Mouse (Mus musculus) myocyte (in vitro differentiated cells): ENCODE results near the gene Snca. TPM values are rescaled to one million over a fixed set of nuclear protein-coding genes. Genes with fewer than 3 reads are reported as not detected.
"Not testable (repeated sequence)": the region's sequence is repeated elsewhere in the genome, so short reads cannot be mapped to it uniquely, and the experiment has no call there.

Experiments
- H3K27me3 ChIP-seq: one replicate; pipeline ENCODE4 v1.6.1; 2011; ENCODE audit not compliant: control insufficient read depth, insufficient read depth, insufficient read length
- H3K36me3 ChIP-seq: one replicate; pipeline ENCODE4 v1.6.1; 2011; ENCODE audit not compliant: control insufficient read depth, insufficient read depth
- H3K4me2 ChIP-seq: one replicate; pipeline ENCODE4 v1.6.1; 2011; ENCODE audit warnings: low read depth, control low read depth
- H3K4me3 ChIP-seq: one replicate; pipeline ENCODE4 v1.5.1; 2011; ENCODE audit warnings: mild to moderate bottlenecking, control low read depth, moderate library complexity
- H3K79me2 ChIP-seq: one replicate; pipeline ENCODE4 v1.6.1; 2011; ENCODE audit not compliant: control insufficient read depth, insufficient read depth
- H3ac ChIP-seq: one replicate; pipeline ENCODE4 v1.6.1; 2011; ENCODE audit not compliant: control insufficient read depth, insufficient read length
- CEBPB ChIP-seq: IDR thresholded peaks from 2 replicates; pipeline ENCODE4 v1.6.1; 2011; ENCODE audit warnings: mild to moderate bottlenecking, moderate library complexity; ENCODE audit not compliant: poor library complexity, insufficient read depth, severe bottlenecking
- E2F4 ChIP-seq: IDR thresholded peaks from one replicate; pipeline ENCODE4 v1.6.1; 2011; ENCODE audit warnings: mild to moderate bottlenecking, control low read depth, moderate library complexity; ENCODE audit not compliant: insufficient read depth
- MAX ChIP-seq: IDR thresholded peaks from one replicate; pipeline ENCODE4 v1.6.1; 2011; ENCODE audit warnings: low read depth, mild to moderate bottlenecking, control low read depth
- MYOD1 ChIP-seq, 3 experiments: IDR thresholded peaks; one replicate each; pipeline ENCODE4 v1.6.1; 2011; ENCODE audit warnings: control low read depth in 2 of 3, low read depth in 2 of 3, mild to moderate bottlenecking in 2 of 3, moderate library complexity in 1 of 3; ENCODE audit not compliant: insufficient read length in 2 of 3, control insufficient read depth in 1 of 3
- MYOG ChIP-seq, 3 experiments: IDR thresholded peaks; one replicate each; pipeline ENCODE4 v1.6.1; 2011; ENCODE audit warnings: control low read depth in 2 of 3, low read depth in 2 of 3, mild to moderate bottlenecking in 2 of 3; ENCODE audit not compliant: insufficient read length in 2 of 3, control insufficient read depth in 1 of 3, insufficient read depth in 1 of 3
- POLR2A ChIP-seq: IDR thresholded peaks from one replicate; pipeline ENCODE4 v1.6.1; 2011; ENCODE audit warnings: low read depth, mild to moderate bottlenecking, control low read depth, moderate library complexity; ENCODE audit not compliant: insufficient read length
- POLR2AphosphoS2 ChIP-seq: IDR thresholded peaks from one replicate; pipeline ENCODE4 v1.6.1; 2011; ENCODE audit warnings: low read depth, control low read depth; ENCODE audit not compliant: insufficient read length
- REST ChIP-seq: IDR thresholded peaks from one replicate; pipeline ENCODE4 v1.6.1; 2011; ENCODE audit warnings: mild to moderate bottlenecking, control low read depth, moderate library complexity; ENCODE audit not compliant: insufficient read depth, insufficient read length
- SRF ChIP-seq: IDR thresholded peaks from one replicate; pipeline ENCODE4 v1.6.1; 2011; ENCODE audit warnings: low read depth; ENCODE audit not compliant: control insufficient read depth, insufficient read length
- TCF12 ChIP-seq: IDR thresholded peaks from one replicate; pipeline ENCODE4 v1.6.1; 2011; ENCODE audit warnings: mild to moderate bottlenecking, control low read depth; ENCODE audit not compliant: poor library complexity, insufficient read depth, severe bottlenecking
- TCF3 ChIP-seq: IDR thresholded peaks from one replicate; pipeline ENCODE4 v1.6.1; 2011; ENCODE audit warnings: low read depth, control low read depth; ENCODE audit not compliant: insufficient read length
- USF1 ChIP-seq: IDR thresholded peaks from one replicate; pipeline ENCODE4 v1.6.1; 2011; ENCODE audit warnings: low read depth, mild to moderate bottlenecking, control low read depth, moderate library complexity
- polyA plus RNA-seq: library from polyadenylated mRNA; unstranded; fragments of >200 nt; fragmentation: generic; extraction: Trizol; gene quantifications from one replicate; pipeline ENCODE4 v1.2.1, GENCODE M21; 2012; ENCODE audit warnings: missing spikeins

Snca gene
- polyA plus RNA-seq, 1 experiment = 0.13 TPM

GRCm38 (mm10) chr6:60709997-60710471 is 119.6 kb downstream of the Snca start:
- Histone ChIP-seq H3K79me2 (no peaks in the 10 kb centered on the region), H3K4me2 (no peak overlapping the region)
- TF ChIP-seq MAX (no peak), USF1 (no peak), REST (no peak), POLR2A (no peak), E2F4 (no peak), MYOG (IDR thresholded peaks at IDR 0.05; ENCODE audit: control insufficient read depth in 1 of 3, insufficient read depth in 1 of 3, insufficient read length in 2 of 3, low read depth in 2 of 3) (no peak), CEBPB (no peak), TCF12 (no peak), POLR2AphosphoS2 (no peak), MYOD1 (IDR thresholded peaks at IDR 0.05; ENCODE audit: control insufficient read depth in 1 of 3, insufficient read length in 2 of 3, low read depth in 2 of 3) (no peak), SRF (no peak), TCF3 (no peak)

GRCm38 (mm10) chr6:60698072-60698471 is 131.6 kb downstream of the Snca start:
- no peak for TF ChIP-seq POLR2AphosphoS2
- no peak for TF ChIP-seq SRF
- TF ChIP-seq CEBPB = no peak
- no peak for TF ChIP-seq MYOD1 (IDR thresholded peaks at IDR 0.05; ENCODE audit: control insufficient read depth in 1 of 3, insufficient read length in 2 of 3, low read depth in 2 of 3)
- no peak for TF ChIP-seq E2F4
- no peak for TF ChIP-seq POLR2A
- TF ChIP-seq TCF3 = no peak
- TF ChIP-seq MYOG (IDR thresholded peaks at IDR 0.05; ENCODE audit: control insufficient read depth in 1 of 3, insufficient read depth in 1 of 3, insufficient read length in 2 of 3, low read depth in 2 of 3) = no peak
- TF ChIP-seq REST = no peak
- TF ChIP-seq USF1 = no peak
- no peak for TF ChIP-seq TCF12
- no peak for TF ChIP-seq MAX
- Histone ChIP-seq H3K4me3 (no peak overlapping the region), H3K36me3 (no peaks in the 10 kb centered on the region), H3K79me2 (no peaks in the 10 kb centered on the region), H3K4me2 (no peak overlapping the region), H3ac (no peak overlapping the region), H3K27me3 (no peaks in the 10 kb centered on the region)

More at GRCm38 (mm10) chr6:60709997-60710471, 119.6 kb downstream of the Snca start:
- no peaks in the 10 kb centered on the region for H3K27me3 ChIP-seq
- H3K4me3 ChIP-seq = no peak overlapping the region
- no peak overlapping the region for H3ac ChIP-seq
- no peaks in the 10 kb centered on the region for H3K36me3 ChIP-seq

- not testable (repeated sequence) for H3K4me3 ChIP-seq, H3K4me2 ChIP-seq, H3ac ChIP-seq, H3K36me3 ChIP-seq, H3K27me3 ChIP-seq, H3K79me2 ChIP-seq
Measured at GRCm38 (mm10) chr6:60687048-60687447, 142.6 kb downstream of the Snca start.

GRCm38 (mm10) chr6:60682233-60682632 is 147.4 kb downstream of the Snca start:
- TF ChIP-seq E2F4 (no peak), POLR2A (no peak), MAX (no peak), REST (no peak), TCF3 (no peak), TCF12 (no peak), CEBPB (no peak), SRF (no peak), USF1 (no peak), MYOD1 (IDR thresholded peaks at IDR 0.05; ENCODE audit: control insufficient read depth in 1 of 3, insufficient read length in 2 of 3, low read depth in 2 of 3) (no peak), POLR2AphosphoS2 (no peak), MYOG (IDR thresholded peaks at IDR 0.05; ENCODE audit: control insufficient read depth in 1 of 3, insufficient read depth in 1 of 3, insufficient read length in 2 of 3, low read depth in 2 of 3) (no peak)
- H3K79me2 ChIP-seq = no peaks in the 10 kb centered on the region
- H3K4me2 ChIP-seq = no peak overlapping the region
- H3K36me3 ChIP-seq = no peaks in the 10 kb centered on the region
- H3K4me3 ChIP-seq = no peak overlapping the region
- no peaks in the 10 kb centered on the region for H3K27me3 ChIP-seq
- H3ac ChIP-seq = no peak overlapping the region

Other genes with a start within 250 kb of the Snca start
- gene Mmrn1, start 95.1 kb upstream of the Snca start, polyA plus RNA-seq = not detected